Mouse (Mus musculus): Measurements from ENCODE around the gene Creld2. TPM values are rescaled to one million over a fixed set of nuclear protein-coding genes. Genes with fewer than 3 reads are reported as not detected.
A peak's percentile ranks its signal among the peaks of the same experiment; 100 is the strongest.
"Not testable (repeated sequence)": the region's sequence is repeated elsewhere in the genome, so short reads cannot be mapped to it uniquely, and the experiment has no call there.

Creld2 gene
- total RNA-seq (2021), result 10 to 100 TPM; 19.8 to 20.5 TPM
- long read RNA-seq, transcript Creld2-201 (10 exons, 1,366 nt), result major isoform, 32 of 41 reads
- long read RNA-seq, partial matches to known transcripts, result 5 of 41 reads
- long read RNA-seq, other reads (novel, unspliced or antisense), result 4 of 41 reads

GRCm38 (mm10) chr15:88819026-88819905 lies at the start of gene Creld2, which contains the start of gene Alg12:
Creld2 (plus strand) TSS chr15:88819646.
Alg12 (minus strand) TSS chr15:88819318.
- DNase-seq (ENCODE audit: low spot score in 2 of 2), result peak; percentile 98 to 99

- DNase-seq (ENCODE audit: low spot score in 2 of 2), result not testable (repeated sequence)
These were observed 44.8 kb upstream of the Creld2 start for GRCm38 (mm10) chr15:88774630-88775029.

- no peak for DNase-seq (ENCODE audit: low spot score in 2 of 2)
These were observed 27.2 kb upstream of the Creld2 start for GRCm38 (mm10) chr15:88792140-88792850.

DNA sequence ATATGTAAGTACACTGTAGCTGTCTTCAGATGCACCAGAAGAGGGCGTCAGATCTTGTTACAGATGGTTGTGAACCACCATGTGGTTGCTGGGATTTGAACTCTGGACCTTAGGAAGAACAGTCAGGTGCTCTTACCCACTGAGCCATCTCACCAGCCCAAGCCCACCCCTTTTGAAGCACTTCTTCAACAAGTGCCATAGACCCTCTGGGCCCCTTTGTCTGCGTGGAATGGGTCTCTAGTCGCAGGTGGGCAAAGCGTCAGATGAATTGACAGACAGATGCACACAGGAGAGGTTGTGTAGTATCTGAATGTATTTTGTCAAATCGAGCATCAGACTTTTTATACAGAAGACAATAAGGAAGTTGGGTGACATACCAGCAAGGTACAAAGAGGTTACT lies 24.7 kb upstream of the Creld2 start:
- not testable (repeated sequence) for DNase-seq (ENCODE audit: low spot score in 2 of 2)

- DNase-seq (ENCODE audit: low spot score in 2 of 2), result no peak
These were observed 19.5 kb upstream of the Creld2 start for GRCm38 (mm10) chr15:88799950-88800371.

DNA sequence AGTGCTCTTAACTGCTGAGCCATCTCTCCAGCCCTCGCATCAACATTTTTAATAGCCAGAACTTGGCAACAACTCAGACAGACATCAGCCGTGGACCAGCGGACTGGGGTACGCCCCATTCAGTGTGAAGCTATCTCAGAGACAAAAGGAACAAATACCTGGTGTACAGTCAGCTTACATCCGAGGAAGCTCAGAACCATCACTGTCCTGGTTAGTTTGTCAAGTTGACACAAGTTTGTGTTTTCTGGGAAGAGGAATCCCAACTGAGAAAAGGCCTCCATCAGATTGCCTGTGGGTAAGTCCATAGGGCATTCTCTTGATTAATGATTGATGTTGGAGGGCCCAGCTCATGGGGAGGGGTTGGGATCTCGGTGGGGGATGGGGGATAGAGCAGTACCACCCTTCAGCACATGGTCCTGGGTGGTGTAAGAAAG lies 18.5 kb upstream of the Creld2 start:
- no peak for DNase-seq (ENCODE audit: low spot score in 2 of 2)

- DNase-seq (ENCODE audit: low spot score in 2 of 2), result no peak
These were observed 17.5 kb upstream of the Creld2 start for GRCm38 (mm10) chr15:88801903-88802302.

DNA sequence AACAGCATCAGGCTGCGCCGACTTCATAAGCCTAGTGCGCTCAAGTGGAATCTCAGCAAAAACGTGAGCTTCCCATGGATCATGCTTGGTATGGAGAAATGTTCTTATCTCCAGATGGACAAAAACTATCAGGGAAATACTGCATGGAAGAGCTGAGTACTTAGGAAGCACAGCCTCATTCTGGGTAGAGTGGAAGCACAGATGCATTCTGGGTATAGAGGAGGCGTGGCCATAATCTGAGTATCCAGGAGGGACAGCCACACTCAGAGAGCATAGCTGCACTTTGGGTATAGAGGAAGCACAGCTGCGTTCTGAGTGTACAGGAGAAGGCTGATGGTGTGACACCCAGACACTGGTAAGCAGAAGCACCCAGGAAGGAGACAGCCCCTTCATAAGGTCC lies 17.1 kb upstream of the Creld2 start:
- DNase-seq (ENCODE audit: low spot score in 2 of 2), result peak in 1 of 2 experiments; percentile 5

DNA sequence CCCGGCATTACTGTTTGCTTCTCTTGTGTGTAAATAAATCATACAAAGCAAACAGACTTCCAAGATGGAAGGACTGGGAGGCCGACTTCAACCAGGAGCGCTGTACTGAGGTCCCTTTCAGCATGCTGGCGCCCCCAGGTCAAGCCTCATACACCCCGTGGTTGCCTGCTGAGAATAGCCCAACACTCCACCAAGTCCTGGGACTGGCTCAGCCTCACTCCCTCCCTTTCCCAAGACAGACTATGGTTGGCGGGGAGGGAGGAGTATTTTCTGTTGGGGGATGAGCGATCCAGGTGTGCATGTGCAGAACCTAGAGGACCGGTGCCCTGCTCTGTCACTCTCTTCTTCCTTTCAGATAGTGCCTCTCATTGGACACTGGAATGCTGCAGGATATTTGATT lies 11.3 kb upstream of the Creld2 start:
- no peak for DNase-seq (ENCODE audit: low spot score in 2 of 2)

- no peak for DNase-seq (ENCODE audit: low spot score in 2 of 2)
These were observed 9.1 kb upstream of the Creld2 start for GRCm38 (mm10) chr15:88810369-88810768.

DNA sequence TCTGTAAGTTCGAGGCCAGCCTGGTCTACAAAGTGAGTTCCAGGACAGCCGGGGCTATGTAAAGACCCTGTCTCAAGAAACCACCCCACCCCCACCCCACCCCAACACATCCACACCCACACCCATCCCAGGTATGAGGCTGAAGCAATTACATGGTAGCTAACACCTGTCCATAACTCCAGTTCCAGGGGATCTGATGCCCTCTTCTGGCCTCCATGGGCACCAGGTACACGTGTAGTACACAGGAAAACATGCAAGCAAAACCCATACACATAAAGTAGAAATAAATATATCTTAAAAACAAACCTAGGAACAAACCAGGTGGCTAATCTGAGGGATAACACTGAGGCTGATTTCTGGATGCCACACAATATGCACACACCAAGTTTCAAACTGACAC lies 6.2 kb upstream of the Creld2 start:
- DNase-seq (ENCODE audit: low spot score in 2 of 2), result no peak

GRCm38 (mm10) chr15:88813873-88814272 lies 5.6 kb upstream of the Creld2 start:
- DNase-seq (ENCODE audit: low spot score in 2 of 2), result not testable (repeated sequence)

DNA sequence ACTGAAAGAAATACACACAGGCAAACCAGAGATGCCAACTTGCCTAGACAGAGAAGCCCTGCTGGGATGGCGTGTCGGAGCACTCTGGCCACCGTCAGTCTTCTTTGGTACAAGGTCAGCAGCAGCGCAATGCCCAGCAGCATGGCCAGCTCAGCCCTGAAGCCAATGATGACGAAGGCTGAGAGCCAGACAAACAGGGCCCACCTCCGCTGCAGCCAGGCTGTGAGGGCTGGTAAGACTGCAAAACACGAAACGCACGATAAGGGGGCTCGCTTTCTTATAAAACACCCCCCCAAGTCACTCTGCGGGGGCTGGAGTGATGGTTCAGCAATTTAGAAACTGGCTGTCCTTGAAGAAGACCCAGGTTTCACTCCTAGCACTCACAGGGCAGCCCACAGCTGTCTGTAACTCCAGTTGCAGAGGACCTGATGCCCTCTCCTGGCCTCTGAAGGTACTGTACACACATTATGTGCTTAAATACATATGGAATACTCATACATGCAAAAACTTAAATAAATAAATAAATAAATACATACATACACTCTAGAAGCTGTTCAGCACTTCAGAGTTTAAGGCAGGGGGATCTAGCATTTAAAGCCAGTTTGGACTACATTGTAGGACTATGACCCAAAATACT lies 4.9 kb upstream of the Creld2 start:
- DNase-seq (ENCODE audit: low spot score in 2 of 2), result no peak

DNA sequence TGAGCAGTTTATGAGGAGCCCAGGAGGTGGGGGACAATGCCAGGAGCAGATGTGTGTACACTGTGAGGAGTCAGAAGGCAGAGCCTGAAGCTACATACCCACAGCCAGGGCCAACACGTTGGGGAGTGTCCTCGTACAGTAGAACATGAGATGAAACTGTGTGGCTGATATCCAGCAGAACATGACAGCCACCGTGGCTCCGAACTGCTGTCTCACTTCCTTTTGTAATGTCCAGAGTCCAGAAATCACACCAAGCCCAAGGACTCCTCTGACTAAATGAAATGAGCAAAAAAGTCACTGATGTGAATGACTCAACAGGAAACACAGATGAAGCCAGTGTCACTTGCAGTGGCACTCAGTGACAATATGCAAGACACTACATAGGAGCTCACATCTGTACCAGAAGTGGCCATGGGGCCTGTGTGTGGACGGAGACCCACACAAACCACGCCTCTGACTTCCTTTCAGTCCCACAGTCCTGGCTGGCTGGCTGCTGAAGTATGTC lies 4.2 kb upstream of the Creld2 start:
- DNase-seq (ENCODE audit: low spot score in 2 of 2), result no peak

DNA sequence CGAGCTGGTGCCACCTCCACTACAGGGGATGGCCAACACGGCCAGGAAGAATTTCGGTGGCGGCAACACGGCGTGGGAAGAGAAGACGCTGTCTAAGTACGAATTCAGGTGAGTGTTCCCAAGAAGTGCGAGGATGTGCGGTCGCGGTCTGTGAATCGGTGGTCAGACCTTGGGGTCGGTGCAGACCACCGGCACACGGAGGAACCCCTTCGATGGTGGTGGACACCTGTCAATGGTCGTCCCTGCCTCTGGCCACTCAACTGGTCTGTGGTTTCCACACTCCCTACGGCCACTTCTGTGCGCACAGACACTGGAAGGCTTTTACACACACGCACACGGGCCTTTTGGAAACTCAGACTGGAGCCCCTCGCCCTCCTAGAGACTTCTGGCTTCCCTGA lies 459 bp downstream of the Creld2 start:
- no peak for DNase-seq (ENCODE audit: low spot score in 2 of 2)

DNA sequence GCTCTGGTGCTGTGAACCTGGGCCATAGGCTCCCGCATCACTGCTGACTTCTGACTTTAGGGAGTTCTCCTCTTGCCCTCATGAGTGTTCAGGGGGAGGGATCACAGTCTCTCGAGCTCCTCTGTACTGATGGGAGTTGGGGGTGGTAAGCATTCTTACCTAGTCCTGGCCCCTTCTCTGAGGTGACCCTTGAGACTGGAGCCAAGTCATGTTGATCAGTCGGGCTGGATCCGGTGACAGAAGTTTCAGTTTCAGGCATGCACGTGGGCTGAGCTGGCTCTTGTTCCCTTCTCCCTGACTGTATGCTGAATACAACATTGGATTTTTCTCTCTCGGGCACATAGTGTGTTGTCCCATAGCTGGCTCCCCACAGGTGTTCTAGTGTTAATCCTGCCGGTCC lies 2.0 kb downstream of the Creld2 start:
- no peak for DNase-seq (ENCODE audit: low spot score in 2 of 2)

GRCm38 (mm10) chr15:88822513-88822912 lies 3.1 kb downstream of the Creld2 start:
- DNase-seq (ENCODE audit: low spot score in 2 of 2), result no peak

DNA sequence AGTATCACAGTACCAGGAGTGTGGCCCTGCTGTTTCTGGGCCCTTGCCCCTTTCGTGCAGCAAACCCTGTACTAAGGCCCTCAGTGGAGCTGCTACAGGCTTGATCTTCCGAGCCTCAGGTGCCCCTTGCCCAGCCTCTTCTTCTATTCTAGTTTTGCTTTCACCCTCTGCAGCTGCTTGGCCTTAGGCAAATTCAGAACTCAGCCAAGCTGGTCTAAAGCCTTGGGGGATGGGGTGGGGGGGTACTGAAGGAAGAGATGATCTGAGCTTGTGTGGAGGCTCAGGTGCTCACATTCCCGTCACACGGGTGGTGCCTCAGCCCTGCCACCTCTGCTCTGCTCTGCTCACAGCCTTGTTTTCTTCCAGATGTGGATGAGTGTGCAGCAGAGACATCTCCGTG lies 3.9 kb downstream of the Creld2 start:
- no peak for DNase-seq (ENCODE audit: low spot score in 2 of 2)

DNA sequence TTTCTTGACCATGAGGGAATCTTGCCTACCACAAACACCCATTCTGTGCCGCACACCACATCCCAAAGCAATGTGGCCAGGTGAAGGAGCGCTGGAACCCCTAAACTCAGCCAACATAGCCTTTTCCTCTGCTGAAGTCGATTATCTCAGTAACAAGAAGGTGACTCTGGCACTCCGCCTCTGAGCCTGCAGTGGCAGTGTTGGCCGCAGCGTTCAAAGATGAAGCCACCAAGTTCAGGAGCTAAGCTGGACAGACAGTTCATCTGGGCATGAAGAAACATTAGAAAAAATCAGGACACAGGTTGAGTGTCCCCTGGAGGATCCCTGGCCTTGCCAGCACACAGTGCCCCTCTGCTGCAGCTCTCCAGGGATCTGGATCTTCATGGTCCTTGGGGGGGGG lies 8.0 kb downstream of the Creld2 start:
- DNase-seq (ENCODE audit: low spot score in 2 of 2), result no peak

GRCm38 (mm10) chr15:88827991-88828799 lies 8.7 kb downstream of the Creld2 start:
- peak; percentile 69 to 70 for DNase-seq (ENCODE audit: low spot score in 2 of 2)

All from layer of hippocampus, postnatal 10 days (tissue).